ENCODE assay signal across 22 mouse cellular contexts in genomic region chr1:21773931-21774330, GRCm38 (mm10).
DNase-seq lines count a peak whose midpoint lies in the region; ATAC-seq and TF ChIP-seq lines count a peak whose summit lies in the region.
"Had no signal": no experiment of that assay in that cellular context is flagged by ENCODE, and none has a peak within 500 bp of the region (broad histone marks: within the 10 kb centered on the region; RNA-seq: fewer than 3 reads in every experiment).

No protein-coding gene starts in this region.

- peak; percentile 90 for ATAC-seq in lung, embryonic 14.5 days (ENCODE audit: insufficient read depth)
- peak; percentile 64 for ATAC-seq in lung, postnatal 0 days
- ATAC-seq: forebrain, postnatal 0 days; hindbrain, postnatal 0 days; intestine, postnatal 0 days; liver, postnatal 0 days; midbrain, embryonic 13.5 days had no signal

- no peak overlapping the region for H3K27ac ChIP-seq in lung, embryonic 14.5 days (ENCODE audit: low read depth)
- no peak overlapping the region for H3K27ac ChIP-seq in lung, postnatal 0 days (ENCODE audit: low read length)
- H3K27ac ChIP-seq: gastrocnemius, adult 2 months; heart, embryonic 10.5 days; hindbrain, postnatal 0 days; kidney, embryonic 15.5 days; limb, embryonic 12.5 days; midbrain, embryonic 13.5 days; stomach, postnatal 0 days had no signal

- H3K4me1 ChIP-seq in lung, embryonic 14.5 days (ENCODE audit: insufficient read depth) = no peaks in the 10 kb centered on the region
- H3K4me1 ChIP-seq in lung, adult 2 months (ENCODE audit: control insufficient read depth, insufficient read depth, low read length) = no peaks in the 10 kb centered on the region
- no peaks in the 10 kb centered on the region for H3K4me1 ChIP-seq in lung, postnatal 0 days (ENCODE audit: insufficient read depth, low read depth, low read length)
- H3K4me1 ChIP-seq: heart, embryonic 10.5 days; kidney, embryonic 15.5 days; limb, embryonic 12.5 days; midbrain, embryonic 13.5 days had no signal

- no peaks in the 10 kb centered on the region for H3K36me3 ChIP-seq in lung, embryonic 14.5 days (ENCODE audit: insufficient read depth)
- no peaks in the 10 kb centered on the region for H3K36me3 ChIP-seq in lung, postnatal 0 days (ENCODE audit: insufficient read depth, low read length)
- H3K36me3 ChIP-seq: heart, embryonic 10.5 days; kidney, embryonic 15.5 days; limb, embryonic 12.5 days; midbrain, embryonic 13.5 days had no signal

- no peak overlapping the region for H3K4me2 ChIP-seq in lung, embryonic 14.5 days
- H3K4me2 ChIP-seq in lung, postnatal 0 days (replicated peaks; ENCODE audit: low read depth, low read length) = no peak overlapping the region
- H3K4me2 ChIP-seq: kidney, embryonic 15.5 days; limb, embryonic 12.5 days; liver, embryonic 11.5 days; midbrain, embryonic 13.5 days had no signal

- no peak for TF ChIP-seq POLR2A in lung, adult 2 months (IDR thresholded peaks at IDR 0.05; ENCODE audit: borderline replicate concordance, extremely low read depth, low read depth, low read length)

- TF ChIP-seq CTCF in lung, embryonic 14.5 days (IDR thresholded peaks at IDR 0.05; ENCODE audit: low read depth) = no peak
- TF ChIP-seq CTCF in lung, adult 2 months (IDR thresholded peaks at IDR 0.05; ENCODE audit: insufficient read depth, low read length) = no peak
- no peak for TF ChIP-seq CTCF in lung, postnatal 0 days (IDR thresholded peaks at IDR 0.05)

- no peaks in the 10 kb centered on the region for H3K27me3 ChIP-seq in lung, embryonic 14.5 days (ENCODE audit: insufficient read depth, low read length)
- H3K27me3 ChIP-seq in lung, postnatal 0 days (replicated peaks; ENCODE audit: insufficient read depth, low read length) = no peaks in the 10 kb centered on the region
- H3K27me3 ChIP-seq: kidney, embryonic 15.5 days; limb, embryonic 12.5 days; megakaryocyte, embryonic 14.5 days; midbrain, embryonic 13.5 days had no signal

- peak; percentile 10 to 14 for DNase-seq in cerebellum, postnatal 14 days
- DNase-seq in cerebellum, adult 9-10 months = no peak
- DNase-seq in lung, embryonic 14.5 days = peak; percentile 86
- no peak for DNase-seq in lung, adult 2 months
- peak; percentile 63 for DNase-seq in lung, postnatal 0 days (ENCODE audit: low spot score)
- DNase-seq in adrenal gland, postnatal 25 days = no peak
- DNase-seq in right cerebral cortex, adult 18-20 months = no peak
- DNase-seq: adrenal gland, postnatal 10 days; cerebellum, adult 9-11 months; forebrain, postnatal 0 days; gastrocnemius, adult 2 months; kidney, postnatal 4 days; liver, postnatal 0 days had no signal

- no peak overlapping the region for H3K4me3 ChIP-seq in lung, embryonic 14.5 days (ENCODE audit: low read depth, low read length)
- H3K4me3 ChIP-seq in lung, adult 2 months (replicated peaks; ENCODE audit: extremely low read depth, low read depth, low read length) = no peak overlapping the region
- no peak overlapping the region for H3K4me3 ChIP-seq in lung, postnatal 0 days (ENCODE audit: low read depth, low read length)
- H3K4me3 ChIP-seq: gastrocnemius, adult 2 months; heart, embryonic 10.5 days; kidney, embryonic 15.5 days; limb, embryonic 12.5 days; megakaryocyte, embryonic 14.5 days; midbrain, embryonic 13.5 days had no signal

- 41% methylated on average over 5 of the region's 5 CpGs for WGBS in lung, embryonic 14.5 days
- WGBS in lung, adult 2 months = 59% methylated on average over 5 of the region's 5 CpGs
- whole genome bisulfite sequencing in lung, postnatal 0 days = 42% methylated on average over 5 of the region's 5 CpGs

- H3K9me3 ChIP-seq in lung, embryonic 14.5 days (ENCODE audit: low read depth, low read length) = no peaks in the 10 kb centered on the region
- no peaks in the 10 kb centered on the region for H3K9me3 ChIP-seq in lung, postnatal 0 days (ENCODE audit: low read length)
- H3K9me3 ChIP-seq: heart, embryonic 10.5 days; kidney, embryonic 15.5 days; limb, embryonic 12.5 days; megakaryocyte, embryonic 14.5 days; midbrain, embryonic 13.5 days had no signal

- H3K9ac ChIP-seq in lung, embryonic 14.5 days = no peak overlapping the region
- H3K9ac ChIP-seq in lung, postnatal 0 days (replicated peaks; ENCODE audit: low read depth) = no peak overlapping the region
- H3K9ac ChIP-seq: forebrain, postnatal 0 days; kidney, embryonic 15.5 days; limb, embryonic 12.5 days; liver, postnatal 0 days; midbrain, embryonic 13.5 days had no signal

- peak; percentile 33; the same call in 1 of the 2 replicates for TF ChIP-seq EP300 in lung, postnatal 0 days (IDR thresholded peaks at IDR 0.05)

Comparison
In these comparisons a context has a peak if more than half of its experiments do, and no peak if none do; other contexts are left out.
1. DNase-seq: peak in cerebellum, postnatal 14 days (2 of 2), lung, embryonic 14.5 days (single experiment) and lung, postnatal 0 days (single experiment); none in cerebellum, adult 9-10 months (single experiment), lung, adult 2 months (single experiment), adrenal gland, postnatal 25 days (single experiment) and right cerebral cortex, adult 18-20 months (single experiment).